Mouse (Mus musculus) liver, embryonic 16.5 days (tissue): ENCODE data around the gene Srgap2. TPM values are rescaled to one million over a fixed set of nuclear protein-coding genes. Genes with fewer than 3 reads are reported as not detected.

Source experiments
- ATAC-seq: fragments of 200-750 bp; cut with Nextera tagmentation; 2 replicates; pipeline ENCODE4 v1.8.0; 2017; ENCODE audit warnings: low read depth, mild to moderate bottlenecking, moderate number of reproducible peaks, moderate library complexity
- H3K27ac ChIP-seq: fragments of 300-500 bp; sonication (generic); 2 replicates; pipeline ENCODE4 v1.5.1; 2014; ENCODE audit warnings: mild to moderate bottlenecking, low read length
- H3K27me3 ChIP-seq: fragments of 300-500 bp; sonication (generic); 2 replicates; pipeline ENCODE4 v1.6.1; 2014; ENCODE audit warnings: low read depth, low read length, mixed read lengths; ENCODE audit not compliant: control insufficient read depth, insufficient read depth
- H3K36me3 ChIP-seq: fragments of 300-500 bp; sonication (generic); 2 replicates; pipeline ENCODE4 v1.6.1; 2014; ENCODE audit warnings: mild to moderate bottlenecking; ENCODE audit not compliant: control insufficient read depth, insufficient read depth
- H3K4me1 ChIP-seq: fragments of 300-500 bp; sonication (generic); 2 replicates; pipeline ENCODE4 v1.6.1; 2014; ENCODE audit warnings: low read depth, low read length, mixed read lengths; ENCODE audit not compliant: control insufficient read depth
- H3K4me2 ChIP-seq: fragments of 300-500 bp; sonication (generic); 2 replicates; pipeline ENCODE4 v1.6.1; 2014; ENCODE audit warnings: low read depth, low read length, mixed read lengths
- H3K4me3 ChIP-seq: fragments of 300-500 bp; sonication (generic); 2 replicates; pipeline ENCODE4 v1.5.1; 2014; ENCODE audit warnings: low read depth, mild to moderate bottlenecking, low read length
- H3K9ac ChIP-seq: fragments of 300-500 bp; sonication (generic); 2 replicates; pipeline ENCODE4 v1.6.1; 2014; ENCODE audit warnings: low read depth, low read length
- H3K9me3 ChIP-seq: fragments of 300-500 bp; sonication (generic); replicated peaks from 2 replicates; pipeline ENCODE4 v1.6.1; 2016; ENCODE audit warnings: low read length; ENCODE audit not compliant: control insufficient read depth
- WGBS: fragments of 180-500 bp; shearing (Covaris S2); extraction: QIAGEN DNeasy Blood & Tissue Kit; methylation state at CpG from one replicate; pipeline ENCODE4 v1.1.7; 2014; ENCODE audit not compliant: insufficient replicate concordance; 5-methylcytosine and 5-hydroxymethylcytosine counted together
- polyA plus RNA-seq: library from polyadenylated mRNA; unstranded; fragments of >200 nt; fragmentation: Nextera tagmentation; extraction: Ambion mirVana; gene quantifications from 2 replicates; pipeline ENCODE4 v1.2.1, GENCODE M21; 2015

The Srgap2 gene
- polyA plus RNA-seq, 1 experiment from 2014 or later: 5.3 TPM

- ATAC-seq: no peak
Measured at GRCm38 (mm10) chr1:131298171-131298570, 229.0 kb downstream of the Srgap2 start.

GRCm38 (mm10) chr1:131296726-131297125, 230.4 kb downstream of the Srgap2 start:
- Histone ChIP-seq H3K4me2 (no peak overlapping the region), H3K4me3 (no peak overlapping the region), H3K4me1 (no peaks in the 10 kb centered on the region), H3K9me3 (no peaks in the 10 kb centered on the region), H3K27me3 (no peaks in the 10 kb centered on the region), H3K36me3 (no peaks in the 10 kb centered on the region), H3K9ac (no peak overlapping the region), H3K27ac (no peak overlapping the region)
- ATAC-seq: no peak
- 83% methylated on average over 7 of the region's 7 CpGs for WGBS

More at GRCm38 (mm10) chr1:131298171-131298570, 229.0 kb downstream of the Srgap2 start:
- Histone ChIP-seq H3K4me2 (no peak overlapping the region), H3K4me3 (no peak overlapping the region), H3K27me3 (no peaks in the 10 kb centered on the region), H3K27ac (no peak overlapping the region), H3K9me3 (no peaks in the 10 kb centered on the region), H3K9ac (no peak overlapping the region), H3K4me1 (no peaks in the 10 kb centered on the region), H3K36me3 (no peaks in the 10 kb centered on the region)
- 85% methylated on average over 9 of the region's 9 CpGs for WGBS

- no peak overlapping the region for H3K9ac ChIP-seq
- no peaks in the 10 kb centered on the region; the same call in 1 of the 2 replicates for H3K36me3 ChIP-seq
- no peak overlapping the region for H3K4me2 ChIP-seq
- H3K9me3 ChIP-seq: no peaks in the 10 kb centered on the region
- no peak overlapping the region for H3K4me3 ChIP-seq
- H3K27me3 ChIP-seq: no peaks in the 10 kb centered on the region
- 81% methylated on average over 8 of the region's 8 CpGs for WGBS
- no peak for ATAC-seq
- H3K4me1 ChIP-seq: no peaks in the 10 kb centered on the region
- H3K27ac ChIP-seq: no peak overlapping the region
Measured at GRCm38 (mm10) chr1:131295200-131295599, 232.0 kb downstream of the Srgap2 start.

- Histone ChIP-seq H3K36me3 (no peaks in the 10 kb centered on the region; the same call in 1 of the 2 replicates), H3K9ac (no peak overlapping the region), H3K4me2 (no peak overlapping the region), H3K27ac (no peak overlapping the region), H3K27me3 (no peaks in the 10 kb centered on the region), H3K9me3 (no peaks in the 10 kb centered on the region), H3K4me3 (no peak overlapping the region), H3K4me1 (no peaks in the 10 kb centered on the region)
- ATAC-seq: no peak
- WGBS: 76% methylated on average over 2 of the region's 2 CpGs
Measured at GRCm38 (mm10) chr1:131293922-131294250, 233.3 kb downstream of the Srgap2 start.

- no peaks in the 10 kb centered on the region for H3K27me3 ChIP-seq
- no peaks in the 10 kb centered on the region for H3K9me3 ChIP-seq
- H3K4me2 ChIP-seq: no peak overlapping the region
- WGBS: 75% methylated on average over 4 of the region's 4 CpGs
- no peak overlapping the region for H3K9ac ChIP-seq
- H3K36me3 ChIP-seq: no peaks in the 10 kb centered on the region; the same call in 1 of the 2 replicates
- no peak for ATAC-seq
- H3K27ac ChIP-seq: no peak overlapping the region
- no peak overlapping the region for H3K4me3 ChIP-seq
- H3K4me1 ChIP-seq: no peaks in the 10 kb centered on the region
Measured at GRCm38 (mm10) chr1:131293221-131293921, 233.8 kb downstream of the Srgap2 start.

- Histone ChIP-seq H3K4me2 (no peak overlapping the region), H3K9me3 (no peaks in the 10 kb centered on the region), H3K36me3 (no peaks in the 10 kb centered on the region; the same call in 1 of the 2 replicates), H3K4me1 (peaks cover 8% of the 10 kb centered on the region; the same call in 1 of the 2 replicates), H3K27ac (no peak overlapping the region), H3K9ac (no peak overlapping the region), H3K27me3 (no peaks in the 10 kb centered on the region), H3K4me3 (no peak overlapping the region)
- no peak for ATAC-seq
- WGBS: 20% methylated on average over 2 of the region's 2 CpGs
Measured at GRCm38 (mm10) chr1:131290648-131291047, 236.5 kb downstream of the Srgap2 start.

GRCm38 (mm10) chr1:131288938-131289337, 238.2 kb downstream of the Srgap2 start:
- Histone ChIP-seq H3K27me3 (no peaks in the 10 kb centered on the region), H3K4me1 (peaks cover 8% of the 10 kb centered on the region; the same call in 1 of the 2 replicates), H3K27ac (no peak overlapping the region), H3K4me2 (no peak overlapping the region), H3K9ac (no peak overlapping the region), H3K36me3 (no peaks in the 10 kb centered on the region; the same call in 1 of the 2 replicates), H3K4me3 (no peak overlapping the region), H3K9me3 (no peaks in the 10 kb centered on the region)
- no peak for ATAC-seq
- WGBS: 70% methylated on average over 6 of the region's 6 CpGs

- WGBS: 59% methylated on average over 2 of the region's 2 CpGs
- H3K4me1 ChIP-seq: peaks cover 8% of the 10 kb centered on the region; the same call in 1 of the 2 replicates
- no peak for ATAC-seq
- no peaks in the 10 kb centered on the region for H3K9me3 ChIP-seq
- no peak overlapping the region for H3K27ac ChIP-seq
- no peak overlapping the region for H3K4me2 ChIP-seq
- H3K4me3 ChIP-seq: no peak overlapping the region
- no peaks in the 10 kb centered on the region; the same call in 1 of the 2 replicates for H3K36me3 ChIP-seq
- no peak overlapping the region for H3K9ac ChIP-seq
- H3K27me3 ChIP-seq: no peaks in the 10 kb centered on the region
Measured at GRCm38 (mm10) chr1:131287267-131287666, 239.9 kb downstream of the Srgap2 start.

- 42% methylated on average over 5 of the region's 5 CpGs for WGBS
- ATAC-seq: peak; percentile 35; the same call in 1 of the 2 replicates
- H3K27ac ChIP-seq: no peak overlapping the region
Measured at GRCm38 (mm10) chr1:131286803-131287202, 240.3 kb downstream of the Srgap2 start.

More at GRCm38 (mm10) chr1:131286803-131287202, 240.3 kb downstream of the Srgap2 start:
- H3K4me2 ChIP-seq: no peak overlapping the region; the same call in 1 of the 2 replicates
- peaks cover 8% of the 10 kb centered on the region; the same call in 1 of the 2 replicates for H3K4me1 ChIP-seq
- H3K9ac ChIP-seq: no peak overlapping the region
- H3K36me3 ChIP-seq: no peaks in the 10 kb centered on the region; the same call in 1 of the 2 replicates
- H3K4me3 ChIP-seq: no peak overlapping the region
- no peaks in the 10 kb centered on the region for H3K9me3 ChIP-seq
- no peaks in the 10 kb centered on the region for H3K27me3 ChIP-seq
